Mouse (Mus musculus) limb, embryonic 10.5 days (tissue): ENCODE results near the gene Car5a. TPM values are rescaled to one million over a fixed set of nuclear protein-coding genes. Genes with fewer than 3 reads are reported as not detected.
A peak's percentile ranks its signal among the peaks of the same experiment; 100 is the strongest.

Experiments
- DNase-seq: peaks from one replicate; pipeline ENCODE4 v3.0.0-alpha.2; 2017; ENCODE audit warnings: low spot score
- H3K27ac ChIP-seq: fragments of 300-500 bp; sonication (generic); 2 replicates; pipeline ENCODE4 v1.5.1; 2016; ENCODE audit warnings: mild to moderate bottlenecking
- H3K27me3 ChIP-seq: fragments of 300-500 bp; sonication (generic); 2 replicates; pipeline ENCODE4 v1.6.1; 2016; ENCODE audit warnings: low read depth, mild to moderate bottlenecking; ENCODE audit not compliant: poor library complexity, severe bottlenecking
- H3K36me3 ChIP-seq: fragments of 300-500 bp; sonication (generic); 2 replicates; pipeline ENCODE4 v1.6.1; 2016; ENCODE audit warnings: mild to moderate bottlenecking, moderate library complexity
- H3K4me1 ChIP-seq: fragments of 300-500 bp; sonication (generic); 2 replicates; pipeline ENCODE4 v1.6.1; 2016
- H3K4me3 ChIP-seq: fragments of 300-500 bp; sonication (generic); 2 replicates; pipeline ENCODE4 v1.5.1; 2016; ENCODE audit warnings: mild to moderate bottlenecking, moderate library complexity
- H3K9me3 ChIP-seq: fragments of 300-500 bp; sonication (generic); replicated peaks from 2 replicates; pipeline ENCODE4 v1.6.1; 2016; ENCODE audit warnings: mild to moderate bottlenecking
- WGBS: fragments of 180-500 bp; shearing (Covaris S2); methylation state at CpG from one replicate; pipeline ENCODE4 v1.1.7; 2016; 5-methylcytosine and 5-hydroxymethylcytosine counted together
- polyA plus RNA-seq: library from polyadenylated mRNA; unstranded; fragments of >200 nt; fragmentation: Nextera tagmentation; extraction: Ambion mirVana; gene quantifications from 2 replicates; pipeline ENCODE4 v1.2.1, GENCODE M21; 2016

Car5a gene
- polyA plus RNA-seq, 1 experiment from 2014 or later = not detected

- no peak overlapping the region for H3K27ac ChIP-seq
- H3K27me3 ChIP-seq = no peaks in the 10 kb centered on the region
- peaks cover 42% of the 10 kb centered on the region for H3K36me3 ChIP-seq
- no peaks in the 10 kb centered on the region for H3K9me3 ChIP-seq
- H3K4me3 ChIP-seq = peak overlapping the region; percentile 97
- DNase-seq = no peak
- peaks cover 42% of the 10 kb centered on the region for H3K4me1 ChIP-seq
Measured at GRCm38 (mm10) chr8:121952122-121952521, 7.4 kb upstream of the Car5a start.

- Histone ChIP-seq H3K4me1 (peaks cover 47% of the 10 kb centered on the region), H3K27me3 (no peaks in the 10 kb centered on the region), H3K9me3 (no peaks in the 10 kb centered on the region), H3K27ac (peak overlapping the region; percentile 92), H3K36me3 (peaks cover 39% of the 10 kb centered on the region), H3K4me3 (peak overlapping the region; percentile 97)
- DNase-seq = no peak
- WGBS = 37% methylated on average over 7 of the region's 7 CpGs
Measured at GRCm38 (mm10) chr8:121951656-121952009, 6.9 kb upstream of the Car5a start.

GRCm38 (mm10) chr8:121950749-121951655, 6.3 kb upstream of the Car5a start:
- 2% methylated on average over 97 of the region's 97 CpGs for WGBS
- Histone ChIP-seq H3K4me1 (peaks cover 48% of the 10 kb centered on the region), H3K36me3 (peaks cover 36% of the 10 kb centered on the region), H3K4me3 (peak overlapping the region; percentile 97), H3K9me3 (no peaks in the 10 kb centered on the region), H3K27me3 (no peaks in the 10 kb centered on the region), H3K27ac (peak overlapping the region; percentile 92)
- DNase-seq = peak; percentile 57

GRCm38 (mm10) chr8:121949941-121950748, 5.4 kb upstream of the Car5a start:
- under 1% methylated on average over 66 of the region's 66 CpGs for WGBS

GRCm38 (mm10) chr8:121949222-121949800, 4.6 kb upstream of the Car5a start, which contains the start of gene Banp:
Gene Banp, plus strand, starts transcription at chr8:121949750.
- 63% methylated on average over 6 of the region's 6 CpGs for WGBS
- peak within 1 kb of the TSS; percentile 97 for H3K4me3 ChIP-seq

More at GRCm38 (mm10) chr8:121949941-121950748, 5.4 kb upstream of the Car5a start:
- Histone ChIP-seq H3K4me1 (peaks cover 48% of the 10 kb centered on the region), H3K9me3 (no peaks in the 10 kb centered on the region), H3K36me3 (peaks cover 28% of the 10 kb centered on the region), H3K27ac (peak overlapping the region; percentile 92), H3K27me3 (no peaks in the 10 kb centered on the region), H3K4me3 (peak overlapping the region; percentile 97)
- DNase-seq = peak; percentile 98

GRCm38 (mm10) chr8:121948321-121949145, 3.8 kb upstream of the Car5a start:
- Histone ChIP-seq H3K4me1 (peaks cover 48% of the 10 kb centered on the region), H3K27me3 (no peaks in the 10 kb centered on the region), H3K36me3 (peaks cover 11% of the 10 kb centered on the region), H3K9me3 (no peaks in the 10 kb centered on the region), H3K4me3 (peak overlapping the region; percentile 51), H3K27ac (peak overlapping the region; percentile 92)
- DNase-seq = no peak
- WGBS = 59% methylated on average over 19 of the region's 19 CpGs

More at GRCm38 (mm10) chr8:121949222-121949800, 4.6 kb upstream of the Car5a start, which contains the start of gene Banp:
- H3K9me3 ChIP-seq = no peaks in the 10 kb centered on the region
- peaks cover 48% of the 10 kb centered on the region for H3K4me1 ChIP-seq
- no peaks in the 10 kb centered on the region for H3K27me3 ChIP-seq
- H3K27ac ChIP-seq = peak within 1 kb of the TSS; percentile 92
- DNase-seq = no peak
- peaks cover 19% of the 10 kb centered on the region for H3K36me3 ChIP-seq

GRCm38 (mm10) chr8:121947753-121948141, 3.0 kb upstream of the Car5a start:
- H3K27ac ChIP-seq = peak overlapping the region; percentile 92
- H3K36me3 ChIP-seq = 0 out of 2 replicates have a peak, but pooled peaks cover 5% of the 10 kb centered on the region
- DNase-seq = peak; percentile 96
- under 1% methylated on average over 18 of the region's 18 CpGs for WGBS
- peaks cover 46% of the 10 kb centered on the region for H3K4me1 ChIP-seq
- no peaks in the 10 kb centered on the region for H3K27me3 ChIP-seq
- H3K4me3 ChIP-seq = peak overlapping the region; percentile 51
- H3K9me3 ChIP-seq = no peaks in the 10 kb centered on the region

- 29% methylated on average over 19 of the region's 19 CpGs for WGBS
- H3K4me1 ChIP-seq = peaks cover 41% of the 10 kb centered on the region
- no peaks in the 10 kb centered on the region for H3K9me3 ChIP-seq
- H3K36me3 ChIP-seq = no peaks in the 10 kb centered on the region
- H3K27me3 ChIP-seq = no peaks in the 10 kb centered on the region
- DNase-seq = no peak
- peak overlapping the region; percentile 92 for H3K27ac ChIP-seq
- H3K4me3 ChIP-seq = peak overlapping the region; percentile 51
Measured at GRCm38 (mm10) chr8:121947047-121947752, 2.5 kb upstream of the Car5a start.

- no peak for DNase-seq
- 88% methylated on average over 7 of the region's 7 CpGs for WGBS
- no peaks in the 10 kb centered on the region for H3K36me3 ChIP-seq
- H3K9me3 ChIP-seq = no peaks in the 10 kb centered on the region
- H3K27me3 ChIP-seq = no peaks in the 10 kb centered on the region
- H3K27ac ChIP-seq = peak overlapping the region; percentile 92
- no peak overlapping the region for H3K4me3 ChIP-seq
- H3K4me1 ChIP-seq = peaks cover 32% of the 10 kb centered on the region
Measured at GRCm38 (mm10) chr8:121946351-121946750, 1.6 kb upstream of the Car5a start.

- no peak overlapping the region for H3K4me3 ChIP-seq
- DNase-seq = no peak
- H3K27me3 ChIP-seq = no peaks in the 10 kb centered on the region
- no peak overlapping the region for H3K27ac ChIP-seq
- H3K9me3 ChIP-seq = no peaks in the 10 kb centered on the region
- no peaks in the 10 kb centered on the region for H3K36me3 ChIP-seq
- 81% methylated on average over 8 of the region's 8 CpGs for WGBS
- H3K4me1 ChIP-seq = peaks cover 22% of the 10 kb centered on the region
Measured at GRCm38 (mm10) chr8:121943716-121944115, 988 bp downstream of the Car5a start.

GRCm38 (mm10) chr8:121943057-121943540, 1.6 kb downstream of the Car5a start:
- H3K27ac ChIP-seq = no peak overlapping the region
- WGBS = 37% methylated on average over 2 of the region's 2 CpGs
- H3K4me3 ChIP-seq = no peak overlapping the region
- no peaks in the 10 kb centered on the region for H3K27me3 ChIP-seq
- H3K9me3 ChIP-seq = no peaks in the 10 kb centered on the region
- no peaks in the 10 kb centered on the region for H3K36me3 ChIP-seq
- DNase-seq = no peak
- peaks cover 16% of the 10 kb centered on the region for H3K4me1 ChIP-seq
